Mouse (Mus musculus) adrenal gland, postnatal 25 days (tissue): Measurements from ENCODE around the gene Gpr143. TPM values are rescaled to one million over a fixed set of nuclear protein-coding genes. Genes with fewer than 3 reads are reported as not detected.
"Not testable (repeated sequence)": the region's sequence is repeated elsewhere in the genome, so short reads cannot be mapped to it uniquely, and the experiment has no call there.

Source experiments
- DNase-seq: peaks from one replicate; pipeline ENCODE4 v3.0.0; 2021; ENCODE audit warnings: mixed read lengths
- long read RNA-seq: library from polyadenylated mRNA; stranded (forward); transcript quantifications from one replicate; pipeline ENCODE4 v2.0.0, GENCODE M21; 2021
- total RNA-seq: library from RNA; stranded (reverse); gene quantifications from 2 replicates; pipeline ENCODE4 v1.2.3, GENCODE M21; 2021

Gpr143 gene
- total RNA-seq, result not detected in 2 replicates
- long read RNA-seq, result 0 reads

GRCm38 (mm10) chrX:152781720-152782403, at the start of gene Gpr143:
Gene Gpr143, plus strand, starts transcription at chrX:152781921.
- DNase-seq, result peak; percentile 21

DNA sequence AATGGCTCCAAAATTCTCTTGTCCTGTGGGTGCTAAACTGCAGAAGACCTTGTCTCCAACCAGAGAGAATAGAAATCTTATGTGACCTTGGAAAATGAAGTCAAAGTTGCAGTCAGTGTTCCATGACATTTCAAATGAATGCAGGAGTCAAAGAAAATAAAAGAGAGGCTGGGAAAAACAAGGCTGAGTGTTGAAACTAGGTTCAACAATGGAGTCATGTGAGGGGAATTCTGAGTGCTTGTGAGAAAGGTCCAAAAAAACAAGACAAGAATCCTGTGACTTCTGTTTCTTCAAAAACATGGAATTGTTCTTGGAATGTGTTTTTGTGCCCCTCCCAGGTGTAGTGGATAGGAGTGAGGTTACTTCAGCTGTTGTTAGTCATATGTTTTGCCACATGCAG, 46.4 kb upstream of the Gpr143 start:
- no peak for DNase-seq

GRCm38 (mm10) chrX:152738191-152738590, 43.5 kb upstream of the Gpr143 start:
- no peak for DNase-seq

GRCm38 (mm10) chrX:152738759-152739368, 42.9 kb upstream of the Gpr143 start:
- DNase-seq, result no peak

DNA sequence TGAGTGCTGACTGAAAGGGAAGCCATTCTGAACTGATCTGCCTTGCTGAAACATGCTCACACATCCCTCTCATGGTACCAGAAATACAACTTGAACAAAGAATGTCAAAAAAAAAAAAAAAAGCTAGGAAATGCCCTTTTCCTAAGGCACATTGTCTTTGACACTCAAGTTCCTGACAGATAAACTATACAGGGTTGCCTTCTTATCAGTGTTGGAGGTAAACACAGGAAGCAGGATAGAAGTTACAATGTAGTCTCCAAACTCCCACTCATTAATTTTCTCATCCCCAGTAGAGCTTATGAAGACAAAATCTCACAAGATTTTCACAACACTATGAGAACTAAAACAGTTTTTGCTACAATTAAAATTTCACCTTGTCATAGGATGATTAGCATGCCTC, 38.1 kb upstream of the Gpr143 start:
- DNase-seq, result no peak

DNA sequence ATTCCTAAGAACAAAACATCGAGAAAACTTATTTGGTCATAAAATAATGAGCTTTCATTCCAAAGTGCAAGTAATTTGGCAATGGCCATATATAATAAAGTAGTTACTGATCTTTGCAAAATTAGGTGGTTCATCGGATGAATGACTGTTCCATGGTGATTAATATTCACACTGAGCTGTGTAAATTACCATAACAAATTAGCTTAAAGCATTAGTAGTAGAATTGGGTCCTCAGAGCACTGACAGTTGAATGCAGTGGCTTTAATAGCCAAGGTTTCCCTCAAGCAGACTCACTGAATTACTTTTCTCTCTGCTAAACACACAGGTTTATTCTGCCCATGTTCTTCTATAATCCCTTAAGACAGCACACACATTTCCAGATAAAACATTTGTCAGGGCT, 35.8 kb upstream of the Gpr143 start:
- no peak for DNase-seq

DNA sequence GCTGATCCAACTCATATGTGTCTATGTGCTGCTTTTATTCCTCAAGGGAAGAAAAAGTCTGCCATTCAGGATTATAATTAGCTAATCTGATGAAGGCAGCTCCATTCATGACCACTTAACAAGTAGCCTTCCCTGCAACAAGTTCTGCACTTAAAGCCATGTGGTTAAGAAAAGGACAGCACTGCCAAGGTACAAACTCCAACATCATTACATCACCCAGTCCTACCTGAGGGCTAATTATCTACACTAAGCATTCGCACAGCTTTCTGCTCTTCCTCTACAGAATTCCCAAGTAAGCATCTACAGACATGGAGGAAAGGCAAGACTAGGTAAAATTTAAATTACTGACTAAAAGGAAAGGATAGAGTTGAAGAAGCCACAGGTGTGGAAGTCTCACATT, 25.9 kb upstream of the Gpr143 start:
- no peak for DNase-seq

DNA sequence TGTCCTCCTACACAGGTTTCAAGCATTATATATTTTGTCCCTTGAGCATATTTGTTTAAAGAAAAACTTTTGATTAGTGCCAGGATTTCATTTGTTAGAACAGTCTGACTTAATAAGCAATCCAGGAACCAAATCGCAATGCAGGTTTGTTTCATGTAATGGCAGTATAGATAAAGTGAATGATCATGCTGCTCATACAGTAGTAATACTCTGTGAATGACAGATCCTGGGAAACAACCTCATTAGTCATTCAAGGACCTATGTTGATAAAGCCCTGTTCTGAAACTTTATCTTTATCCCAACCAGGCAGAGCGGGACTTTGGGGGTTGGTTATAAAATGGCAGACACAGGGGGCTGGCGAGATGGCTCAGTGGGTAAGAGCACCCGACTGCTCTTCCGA, 25.4 kb upstream of the Gpr143 start:
- DNase-seq, result no peak

- DNase-seq, result no peak
Observed at GRCm38 (mm10) chrX:152762437-152762836, 19.3 kb upstream of the Gpr143 start.

GRCm38 (mm10) chrX:152762855-152763254, 18.9 kb upstream of the Gpr143 start:
- DNase-seq, result no peak

DNA sequence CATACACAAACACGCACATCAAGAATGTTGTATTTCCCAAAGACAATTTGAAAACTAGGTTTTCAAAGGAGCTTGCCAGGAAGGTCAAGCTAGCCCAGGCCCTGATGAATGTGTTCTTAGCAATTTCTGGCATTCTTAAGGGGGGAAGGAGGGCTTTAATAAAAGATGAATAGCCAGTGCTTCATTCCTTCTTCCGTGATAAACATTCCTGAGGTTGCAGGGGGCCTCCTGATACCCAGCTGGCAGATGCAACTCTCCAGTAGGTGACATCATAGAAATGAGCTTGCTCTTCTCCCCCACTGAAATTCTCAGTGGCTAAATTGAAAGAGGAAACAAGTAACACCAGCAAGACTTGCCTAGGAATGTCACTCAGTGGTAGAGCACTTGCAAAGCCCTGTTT, 17.6 kb upstream of the Gpr143 start:
- DNase-seq, result no peak

DNA sequence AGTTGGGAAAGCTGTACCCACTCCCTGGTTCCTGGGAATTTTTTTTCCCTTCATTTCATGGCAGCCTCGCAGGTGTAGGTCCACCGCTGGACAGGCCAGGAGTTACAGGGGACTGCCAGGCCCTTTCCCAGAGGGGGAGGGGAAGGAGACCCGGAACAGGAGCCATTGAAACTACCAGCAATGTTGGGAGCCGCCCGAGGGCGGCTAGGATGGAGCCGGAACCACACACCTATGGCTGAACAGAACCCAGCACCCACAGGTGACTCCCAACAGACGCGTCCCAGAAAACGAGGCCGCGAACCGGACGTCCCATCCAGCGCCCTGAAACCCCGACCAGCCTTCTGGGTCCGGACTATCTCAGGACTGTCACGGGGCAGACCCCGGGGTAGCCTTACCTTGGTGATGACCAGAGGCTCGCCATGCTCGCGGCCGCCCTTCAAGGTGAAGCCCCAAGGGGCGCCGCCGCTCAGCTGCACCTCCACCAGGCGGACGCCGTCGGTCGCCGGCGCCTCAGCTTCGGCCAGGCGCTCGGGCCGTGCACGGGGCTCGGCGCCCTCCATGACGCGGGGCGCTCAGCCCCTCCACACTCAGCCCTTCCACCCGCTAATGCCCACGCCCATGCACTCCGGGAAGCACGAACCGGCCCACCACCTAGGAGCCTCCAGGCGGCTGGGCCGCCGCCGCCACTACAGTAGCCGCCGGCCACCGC, 12.7 kb upstream of the Gpr143 start, which contains the start of gene Shroom2:
TSS of gene Shroom2 (minus strand) at position 575 of the 709 bp plus-strand sequence.
- DNase-seq, result peak; percentile 5

GRCm38 (mm10) chrX:152769600-152770157, 12.0 kb upstream of the Gpr143 start:
- peak; percentile 67 for DNase-seq

GRCm38 (mm10) chrX:152788129-152788528, 6.4 kb downstream of the Gpr143 start:
- DNase-seq, result no peak

- no peak for DNase-seq
Observed at GRCm38 (mm10) chrX:152788611-152789010, 6.9 kb downstream of the Gpr143 start.

DNA sequence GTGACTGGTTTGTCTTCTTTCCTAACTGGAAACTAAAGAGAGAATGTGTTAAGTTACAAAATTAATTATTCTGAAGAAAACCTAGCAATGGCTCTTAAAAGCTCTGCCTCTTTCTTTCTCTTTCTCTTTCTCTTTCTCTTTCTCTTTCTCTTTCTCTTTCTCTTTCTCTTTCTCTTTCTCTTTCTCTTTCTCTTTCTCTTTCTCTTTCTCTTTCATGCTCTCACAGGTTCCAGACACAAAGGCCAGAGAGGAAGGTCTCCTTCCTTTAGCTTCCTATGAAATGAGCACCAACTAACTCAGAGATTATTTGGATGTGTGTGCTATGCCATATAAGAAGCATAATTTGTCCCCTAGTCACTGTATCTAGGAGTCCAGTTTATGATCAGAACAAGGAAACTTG, 23.6 kb downstream of the Gpr143 start:
- no peak for DNase-seq

DNA sequence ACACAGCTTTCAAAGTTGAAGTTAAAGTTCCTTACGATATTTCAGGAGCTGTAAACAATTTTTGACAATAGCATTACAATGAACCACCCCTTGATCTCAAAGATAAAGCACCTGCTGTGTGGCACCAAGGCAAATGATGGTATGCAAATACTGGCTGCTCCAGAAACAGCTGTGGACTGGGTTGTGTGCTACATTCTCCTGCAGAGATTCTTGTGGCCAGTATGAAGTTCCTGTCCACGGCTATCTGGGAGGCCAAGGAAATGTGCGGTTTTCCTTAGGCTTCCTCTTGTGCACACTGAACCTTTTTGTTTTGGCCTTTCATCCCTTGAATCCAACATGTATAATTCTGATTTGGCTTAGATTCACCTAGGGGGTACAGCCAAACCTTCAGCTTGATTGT, 31.6 kb downstream of the Gpr143 start:
- DNase-seq, result no peak

- DNase-seq, result no peak
Observed at GRCm38 (mm10) chrX:152818996-152819395, 37.3 kb downstream of the Gpr143 start.

DNA sequence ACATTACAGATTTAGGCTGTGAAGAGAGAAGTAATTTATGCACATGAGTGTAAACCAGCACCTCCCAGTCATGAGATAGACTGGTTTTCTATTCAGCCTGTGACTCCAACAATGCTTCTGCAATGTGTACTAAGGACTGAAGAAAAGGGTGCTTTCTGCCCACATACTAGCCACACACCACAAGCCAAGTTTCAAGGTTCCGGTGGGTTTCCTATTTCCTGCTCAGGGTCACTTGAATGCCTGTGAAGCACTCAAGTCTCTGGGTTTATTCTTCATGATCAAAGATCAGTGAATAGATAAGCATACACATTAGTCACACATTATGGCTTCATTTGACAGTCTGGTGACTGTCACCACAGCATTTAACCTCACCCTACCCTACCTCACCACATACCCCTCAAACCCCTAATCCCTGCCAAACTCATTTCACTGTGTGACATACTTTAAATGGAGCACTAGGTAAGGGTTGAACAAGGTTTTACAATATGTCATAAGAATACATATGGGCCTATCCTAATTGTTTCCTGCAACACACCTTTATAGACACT, 49.4 kb downstream of the Gpr143 start:
- DNase-seq, result not testable (repeated sequence)

- not testable (repeated sequence) for DNase-seq
Observed at GRCm38 (mm10) chrX:152834940-152835339, 53.2 kb downstream of the Gpr143 start.

- no peak for DNase-seq
Observed at GRCm38 (mm10) chrX:152855076-152855772, 73.5 kb downstream of the Gpr143 start.
